Mouse (Mus musculus) midbrain, embryonic 14.5 days (tissue): ENCODE results near the gene Gnmt. TPM values are rescaled to one million over a fixed set of nuclear protein-coding genes. Genes with fewer than 3 reads are reported as not detected.
A peak's percentile ranks its signal among the peaks of the same experiment; 100 is the strongest.

ENCODE experiments used
- ATAC-seq: fragments of 200-750 bp; cut with Nextera tagmentation; 2 replicates; pipeline ENCODE4 v1.8.0; 2017; ENCODE audit warnings: moderate number of reproducible peaks, moderate library complexity; ENCODE audit not compliant: low FRiP score, low TSS enrichment
- DNase-seq: peaks from one replicate; pipeline ENCODE4 v3.0.0-alpha.2; 2015
- H3K27ac ChIP-seq: fragments of 300-500 bp; sonication (generic); replicated peaks from 2 replicates; pipeline ENCODE4 v1.5.1; 2014; ENCODE audit warnings: mild to moderate bottlenecking, low read depth, low read length, moderate library complexity
- H3K27me3 ChIP-seq: fragments of 300-500 bp; sonication (generic); 2 replicates; pipeline ENCODE4 v1.6.1; 2014; ENCODE audit warnings: low read length, control low read depth, mixed read lengths; ENCODE audit not compliant: control insufficient read depth, insufficient read depth
- H3K36me3 ChIP-seq: fragments of 300-500 bp; sonication (generic); 2 replicates; pipeline ENCODE4 v1.6.1; 2014; ENCODE audit warnings: low read length, control low read depth; ENCODE audit not compliant: control insufficient read depth, insufficient read depth
- H3K4me1 ChIP-seq: fragments of 300-500 bp; sonication (generic); 2 replicates; pipeline ENCODE4 v1.6.1; 2014; ENCODE audit warnings: mild to moderate bottlenecking, antibody characterized with exemption, low read length, control low read depth; ENCODE audit not compliant: control insufficient read depth, insufficient read depth
- H3K4me2 ChIP-seq: fragments of 300-500 bp; sonication (generic); 2 replicates; pipeline ENCODE4 v1.6.1; 2014; ENCODE audit warnings: mild to moderate bottlenecking, low read length, moderate library complexity
- H3K4me3 ChIP-seq: fragments of 300-500 bp; sonication (generic); replicated peaks from 2 replicates; pipeline ENCODE4 v1.5.1; 2014; ENCODE audit warnings: low read depth, low read length
- H3K9ac ChIP-seq: fragments of 300-500 bp; sonication (generic); replicated peaks from 2 replicates; pipeline ENCODE4 v1.6.1; 2014; ENCODE audit warnings: mild to moderate bottlenecking, low read length, moderate library complexity
- H3K9me3 ChIP-seq: fragments of 300-500 bp; sonication (generic); 2 replicates; pipeline ENCODE4 v1.6.1; 2016; ENCODE audit warnings: low read length, control low read depth, mixed read lengths; ENCODE audit not compliant: control insufficient read depth
- WGBS: fragments of 180-500 bp; shearing (Covaris S2); extraction: QIAGEN DNeasy Blood & Tissue Kit; methylation state at CpG from one replicate; pipeline ENCODE4 v1.1.7; 2014; 5-methylcytosine and 5-hydroxymethylcytosine counted together
- polyA plus RNA-seq: library from polyadenylated mRNA; unstranded; fragments of >200 nt; fragmentation: Nextera tagmentation; extraction: Ambion mirVana; gene quantifications from 2 replicates; pipeline ENCODE4 v1.2.1, GENCODE M21; 2014

The Gnmt gene
- polyA plus RNA-seq, 1 experiment from 2014 or later, result 0.71 TPM

DNA sequence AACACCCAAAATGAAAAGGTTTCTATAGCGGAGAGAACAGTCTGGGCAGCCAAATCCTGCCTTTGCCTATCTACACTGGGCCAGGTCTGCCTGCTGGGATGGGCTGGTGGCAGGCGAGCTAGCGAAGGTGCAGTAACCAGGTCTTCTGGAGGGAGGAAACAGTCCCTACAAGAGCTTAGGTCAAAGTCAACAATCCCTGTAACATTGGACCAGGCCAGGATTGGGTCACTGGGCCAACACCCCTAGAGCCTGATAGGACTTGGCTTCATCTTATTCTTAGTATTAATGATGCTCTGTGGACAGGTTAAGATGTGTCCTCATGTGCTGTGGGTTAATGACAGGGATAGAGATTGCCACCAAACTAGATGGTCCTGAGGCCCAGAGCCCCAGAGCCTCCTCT is 5.1 kb upstream of the Gnmt start:
- Histone ChIP-seq H3K36me3 (peaks cover 26% of the 10 kb centered on the region), H3K4me3 (no peak overlapping the region), H3K4me1 (no peaks in the 10 kb centered on the region), H3K9me3 (no peaks in the 10 kb centered on the region), H3K4me2 (no peak overlapping the region), H3K27ac (no peak overlapping the region), H3K27me3 (no peaks in the 10 kb centered on the region), H3K9ac (no peak overlapping the region)
- DNase-seq (no peak), ATAC-seq (no peak)
- WGBS, result 96% methylated on average over 3 of the region's 3 CpGs

DNA sequence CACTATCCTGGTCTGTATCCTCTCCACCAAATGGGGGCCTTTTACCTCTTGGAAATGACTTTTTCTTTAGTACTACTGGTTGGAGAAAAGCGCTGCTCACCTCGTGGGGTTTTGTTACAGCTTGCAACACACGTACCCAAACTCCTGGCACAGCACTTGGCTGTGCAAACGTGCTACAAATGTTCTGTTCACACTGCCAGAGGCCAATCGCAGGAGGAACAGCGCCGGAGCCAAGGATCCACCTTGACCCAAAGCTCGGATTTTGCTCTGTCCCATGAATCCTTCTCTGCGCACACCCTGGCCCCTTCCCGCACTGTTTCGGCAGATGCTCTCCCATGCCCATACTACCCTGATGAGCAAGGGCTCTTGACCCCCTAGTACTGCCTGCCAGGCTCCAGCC is 472 bp downstream of the Gnmt start:
- Histone ChIP-seq H3K27me3 (no peaks in the 10 kb centered on the region), H3K27ac (no peak overlapping the region), H3K4me3 (no peak overlapping the region), H3K9ac (no peak overlapping the region; the same call in 1 of the 2 replicates), H3K36me3 (peaks cover 11% of the 10 kb centered on the region; the same call in 1 of the 2 replicates), H3K4me1 (no peaks in the 10 kb centered on the region), H3K9me3 (no peaks in the 10 kb centered on the region), H3K4me2 (no peak overlapping the region; the same call in 1 of the 2 replicates)
- no peak for DNase-seq
- no peak for ATAC-seq
- 58% methylated on average over 11 of the region's 11 CpGs for WGBS

GRCm38 (mm10) chr17:46728021-46728420 is 947 bp downstream of the Gnmt start:
- no peaks in the 10 kb centered on the region for H3K9me3 ChIP-seq
- H3K4me2 ChIP-seq, result no peak overlapping the region
- H3K27ac ChIP-seq, result no peak overlapping the region
- 43% methylated on average over 6 of the region's 6 CpGs for WGBS
- H3K4me1 ChIP-seq, result no peaks in the 10 kb centered on the region
- H3K36me3 ChIP-seq, result peaks cover 15% of the 10 kb centered on the region; the same call in 1 of the 2 replicates
- DNase-seq (no peak), ATAC-seq (no peak)
- H3K4me3 ChIP-seq, result no peak overlapping the region
- H3K9ac ChIP-seq, result no peak overlapping the region
- H3K27me3 ChIP-seq, result no peaks in the 10 kb centered on the region

GRCm38 (mm10) chr17:46727271-46727670 is 1.7 kb downstream of the Gnmt start:
- no peak overlapping the region for H3K4me3 ChIP-seq
- H3K36me3 ChIP-seq, result peaks cover 19% of the 10 kb centered on the region; the same call in 1 of the 2 replicates
- no peak overlapping the region for H3K4me2 ChIP-seq
- no peaks in the 10 kb centered on the region for H3K27me3 ChIP-seq
- H3K4me1 ChIP-seq, result no peaks in the 10 kb centered on the region
- no peak for ATAC-seq
- H3K9me3 ChIP-seq, result no peaks in the 10 kb centered on the region
- no peak overlapping the region for H3K9ac ChIP-seq
- H3K27ac ChIP-seq, result no peak overlapping the region
- WGBS, result 92% methylated on average over 11 of the region's 11 CpGs
- no peak for DNase-seq

DNA sequence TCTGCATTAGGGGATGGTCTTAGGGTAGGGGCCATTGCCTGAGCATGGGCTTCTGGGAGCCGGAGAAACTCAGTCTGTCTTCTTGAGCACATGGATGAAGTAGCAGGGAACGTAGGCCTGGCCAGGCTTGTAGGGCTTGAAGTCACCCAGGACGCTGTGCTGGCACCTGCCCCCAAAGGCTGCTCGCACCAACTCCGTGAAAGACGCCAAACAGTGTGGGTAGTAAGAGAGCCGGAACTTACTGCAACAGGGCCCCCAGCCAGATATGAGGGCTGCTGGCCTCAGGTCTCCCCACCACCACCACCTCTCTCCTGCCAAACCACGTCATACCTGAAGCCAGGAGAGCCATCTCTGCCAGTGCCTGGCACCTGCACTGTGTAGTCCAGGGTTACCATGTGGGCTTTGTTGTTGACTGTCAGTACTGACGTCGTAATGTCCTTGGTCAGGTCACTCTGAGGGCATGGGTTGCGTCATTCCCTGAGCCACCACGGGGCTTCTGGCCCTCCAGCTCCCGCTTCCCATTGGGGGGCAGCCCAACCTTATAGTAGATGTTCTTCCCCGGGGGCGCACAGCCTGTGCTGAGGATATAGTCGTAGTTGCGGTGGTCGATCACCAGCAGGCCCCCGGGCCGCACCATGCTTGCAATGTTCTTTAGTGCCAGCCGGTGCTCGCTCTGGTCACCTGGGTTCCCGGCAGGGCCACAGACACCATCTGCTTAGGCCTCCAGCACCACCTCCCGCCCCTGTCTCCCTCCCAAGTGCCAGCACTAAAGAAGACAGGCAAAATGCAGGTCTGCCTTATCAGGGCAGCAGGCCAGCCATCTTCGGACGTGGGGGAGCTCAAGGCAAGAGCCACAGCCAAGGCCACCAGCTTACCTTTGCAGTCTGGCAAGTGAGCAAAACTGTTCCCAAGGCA is 3.0 kb downstream of the Gnmt start:
- no peak overlapping the region for H3K4me2 ChIP-seq
- H3K4me1 ChIP-seq, result no peaks in the 10 kb centered on the region
- no peak overlapping the region for H3K4me3 ChIP-seq
- no peaks in the 10 kb centered on the region for H3K9me3 ChIP-seq
- DNase-seq (no peak), ATAC-seq (no peak)
- H3K9ac ChIP-seq, result no peak overlapping the region
- no peaks in the 10 kb centered on the region for H3K27me3 ChIP-seq
- WGBS, result 92% methylated on average over 26 of the region's 26 CpGs
- H3K36me3 ChIP-seq, result peaks cover 29% of the 10 kb centered on the region; the same call in 1 of the 2 replicates
- H3K27ac ChIP-seq, result no peak overlapping the region

DNA sequence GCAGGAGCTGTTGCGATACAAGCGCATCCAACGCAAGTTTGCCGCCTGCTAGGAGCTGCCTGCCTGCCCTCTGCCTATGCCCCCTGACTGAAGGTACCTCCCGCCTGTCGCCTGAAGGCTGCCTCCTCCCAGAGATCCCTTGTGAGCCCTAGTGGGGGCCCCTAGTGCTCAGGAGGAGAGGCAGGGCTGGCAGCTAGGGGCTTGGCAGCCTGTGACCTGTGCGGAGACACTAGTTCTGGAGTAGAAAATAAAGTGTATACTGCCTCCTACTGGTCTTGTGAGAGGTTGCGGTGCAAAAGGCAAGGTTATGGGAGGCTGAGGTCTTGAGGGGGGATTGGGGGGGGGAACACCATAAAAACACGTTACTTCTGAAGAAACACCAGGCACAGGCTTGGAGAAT is 3.7 kb downstream of the Gnmt start:
- H3K9me3 ChIP-seq, result no peaks in the 10 kb centered on the region
- no peaks in the 10 kb centered on the region for H3K4me1 ChIP-seq
- H3K4me3 ChIP-seq, result no peak overlapping the region
- 47% methylated on average over 9 of the region's 9 CpGs for WGBS
- H3K36me3 ChIP-seq, result peaks cover 36% of the 10 kb centered on the region; the same call in 1 of the 2 replicates
- no peak overlapping the region for H3K9ac ChIP-seq
- ATAC-seq, result no peak
- H3K4me2 ChIP-seq, result no peak overlapping the region
- no peaks in the 10 kb centered on the region for H3K27me3 ChIP-seq
- peak; percentile 54 for DNase-seq
- no peak overlapping the region for H3K27ac ChIP-seq

- Histone ChIP-seq H3K4me1 (no peaks in the 10 kb centered on the region), H3K9me3 (no peaks in the 10 kb centered on the region), H3K27me3 (no peaks in the 10 kb centered on the region), H3K36me3 (peaks cover 39% of the 10 kb centered on the region; the same call in 1 of the 2 replicates), H3K4me2 (no peak overlapping the region), H3K4me3 (no peak overlapping the region), H3K9ac (no peak overlapping the region), H3K27ac (no peak overlapping the region)
- DNase-seq (no peak), ATAC-seq (no peak)
- 80% methylated on average over 19 of the region's 20 CpGs for WGBS
Observed at GRCm38 (mm10) chr17:46724477-46725084, 4.4 kb downstream of the Gnmt start.

DNA sequence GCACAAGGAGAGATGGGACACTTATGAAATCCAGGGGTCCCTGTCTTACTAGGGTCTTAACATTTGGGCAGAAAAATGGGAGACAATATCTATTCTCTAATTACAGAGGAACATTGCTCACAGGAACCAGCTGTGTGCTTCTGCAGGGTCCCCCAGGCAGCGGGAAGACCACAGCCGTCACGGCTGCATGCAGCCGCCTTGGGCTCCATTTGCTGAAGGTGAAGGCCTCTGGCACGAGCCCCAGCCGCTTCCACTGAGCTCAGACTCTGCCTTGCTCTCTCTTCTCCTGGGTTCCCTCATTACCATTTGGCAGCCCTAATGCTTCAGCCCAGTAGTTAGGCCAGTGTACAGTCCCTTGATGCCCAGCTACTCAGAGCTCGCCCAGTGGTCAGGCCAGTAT is 7.9 kb downstream of the Gnmt start:
- WGBS, result 86% methylated on average over 7 of the region's 7 CpGs
- DNase-seq (no peak), ATAC-seq (no peak)
- H3K9ac ChIP-seq, result no peak overlapping the region
- no peak overlapping the region for H3K27ac ChIP-seq
- H3K27me3 ChIP-seq, result no peaks in the 10 kb centered on the region
- no peaks in the 10 kb centered on the region for H3K9me3 ChIP-seq
- no peak overlapping the region for H3K4me3 ChIP-seq
- H3K36me3 ChIP-seq, result peaks cover 50% of the 10 kb centered on the region
- no peaks in the 10 kb centered on the region for H3K4me1 ChIP-seq
- H3K4me2 ChIP-seq, result no peak overlapping the region
